Mouse (Mus musculus): ENCODE measurements around the gene Nek11.

DNA sequence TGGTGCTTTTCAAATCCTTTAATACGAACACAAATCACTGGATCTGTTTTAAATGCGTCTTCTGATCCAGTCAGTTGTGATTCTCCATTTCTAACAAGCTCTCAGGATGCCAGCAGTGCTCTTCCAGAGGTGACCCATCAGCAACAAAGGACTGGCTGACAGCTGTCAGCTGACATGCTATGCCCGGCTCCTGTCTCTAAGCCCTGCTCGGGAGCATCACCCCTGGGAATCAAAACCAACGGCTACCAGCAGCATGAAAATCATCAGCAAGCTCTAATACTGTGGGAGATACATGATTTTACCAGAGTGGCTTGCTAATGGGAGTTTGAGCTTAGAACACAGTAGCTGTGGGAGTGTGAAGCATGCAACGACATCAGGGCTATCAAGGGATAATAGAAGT is 121.0 kb downstream of the Nek11 start:
- TF ChIP-seq CTCF (IDR thresholded peaks at IDR 0.05): no peak
- no peak for TF ChIP-seq EP300 (IDR thresholded peaks at IDR 0.05; ENCODE audit: insufficient read depth, low read depth, low read length)

Data from heart, adult 2 months (tissue).